Comparison of ENCODE assay signal across 26 mouse cellular contexts in the genomic region with DNA sequence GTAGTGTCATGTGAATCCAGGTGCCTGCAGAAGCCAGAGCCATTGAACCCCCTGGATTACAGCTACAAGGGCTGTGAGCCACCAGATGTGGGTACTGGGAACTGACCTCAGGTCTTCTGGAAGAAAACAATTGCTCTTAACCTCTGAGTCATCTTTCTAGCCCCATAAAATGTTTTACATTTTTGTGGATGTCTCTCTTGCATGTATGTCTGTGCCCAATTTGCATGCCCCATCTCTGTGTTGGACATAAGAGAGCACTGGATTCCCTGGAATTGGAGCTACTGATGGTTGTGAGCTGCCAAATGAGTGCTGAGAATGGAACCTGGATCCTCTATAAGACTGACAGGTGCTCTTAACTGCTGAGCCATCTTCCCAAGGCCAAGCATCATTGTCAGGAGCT. TPM values are rescaled to one million over a fixed set of nuclear protein-coding genes. Genes with fewer than 3 reads are reported as not detected.
DNase-seq lines count a peak whose midpoint lies in the region; ATAC-seq and TF ChIP-seq lines count a peak whose summit lies in the region.
"Had no signal": no experiment of that assay in that cellular context is flagged by ENCODE, and none has a peak within 500 bp of the region (broad histone marks: within the 10 kb centered on the region; RNA-seq: fewer than 3 reads in every experiment).

No protein-coding gene starts in this region.

- H3K4me1 ChIP-seq in lung, embryonic 14.5 days (ENCODE audit: insufficient read depth), result peaks cover 11% of the 10 kb centered on the region
- H3K4me1 ChIP-seq in stomach, embryonic 16.5 days (ENCODE audit: control insufficient read depth, insufficient read depth, low read length), result peaks cover 29% of the 10 kb centered on the region
- H3K4me1 ChIP-seq: forebrain, embryonic 13.5 days; hindbrain, embryonic 15.5 days had no signal

- H3K36me3 ChIP-seq in lung, embryonic 14.5 days (ENCODE audit: insufficient read depth), result no peaks in the 10 kb centered on the region
- no peaks in the 10 kb centered on the region for H3K36me3 ChIP-seq in stomach, embryonic 16.5 days (ENCODE audit: control insufficient read depth, insufficient read depth, low read length)
- H3K36me3 ChIP-seq: embryonic facial prominence, embryonic 10.5 days; embryonic facial prominence, embryonic 13.5 days; forebrain, embryonic 10.5 days; G1E; hindbrain, embryonic 12.5 days; hindbrain, embryonic 15.5 days had no signal

- no peak for ATAC-seq in lung, embryonic 14.5 days (ENCODE audit: insufficient read depth)
- ATAC-seq in stomach, embryonic 16.5 days (ENCODE audit: insufficient read depth, low FRiP score), result no peak
- ATAC-seq: forebrain, embryonic 13.5 days; forebrain, embryonic 16.5 days; Patski had no signal

- no peak for TF ChIP-seq CTCF in lung, embryonic 14.5 days (IDR thresholded peaks at IDR 0.05; ENCODE audit: low read depth)

- H3K4me2 ChIP-seq in lung, embryonic 14.5 days, result no peak overlapping the region
- no peak overlapping the region for H3K4me2 ChIP-seq in stomach, embryonic 16.5 days (ENCODE audit: low read depth, low read length)
- H3K4me2 ChIP-seq: embryonic facial prominence, embryonic 13.5 days; forebrain, embryonic 13.5 days; heart, embryonic 11.5 days; hindbrain, embryonic 12.5 days; hindbrain, embryonic 15.5 days had no signal

- no peaks in the 10 kb centered on the region for H3K27me3 ChIP-seq in lung, embryonic 14.5 days (ENCODE audit: insufficient read depth, low read length)
- H3K27me3 ChIP-seq in stomach, embryonic 16.5 days (ENCODE audit: control insufficient read depth, insufficient read depth, low read length), result no peaks in the 10 kb centered on the region
- H3K27me3 ChIP-seq: embryonic facial prominence, embryonic 13.5 days; forebrain, embryonic 13.5 days; hindbrain, embryonic 12.5 days; hindbrain, embryonic 15.5 days; Patski had no signal

- H3K27ac ChIP-seq in lung, embryonic 14.5 days (ENCODE audit: low read depth), result peak overlapping the region; percentile 59; the same call in 1 of the 2 replicates
- H3K27ac ChIP-seq in stomach, embryonic 16.5 days (ENCODE audit: low read length), result peak overlapping the region; percentile 85; the same call in 1 of the 2 replicates
- H3K27ac ChIP-seq: embryonic facial prominence, embryonic 10.5 days; embryonic facial prominence, embryonic 13.5 days; forebrain, embryonic 10.5 days; forebrain, embryonic 13.5 days; hindbrain, embryonic 12.5 days; hindbrain, embryonic 15.5 days had no signal

- H3K9me3 ChIP-seq in lung, embryonic 14.5 days (ENCODE audit: low read depth, low read length), result no peaks in the 10 kb centered on the region
- H3K9me3 ChIP-seq in stomach, embryonic 16.5 days (replicated peaks; ENCODE audit: control insufficient read depth, low read length), result no peaks in the 10 kb centered on the region
- H3K9me3 ChIP-seq: embryonic facial prominence, embryonic 10.5 days; embryonic facial prominence, embryonic 13.5 days; forebrain, embryonic 10.5 days; forebrain, embryonic 13.5 days; G1E; hindbrain, embryonic 12.5 days; hindbrain, embryonic 15.5 days had no signal

- DNase-seq in lung, embryonic 14.5 days, result no peak
- DNase-seq in lung, postnatal 14 days, result no peak
- DNase-seq in 3134 (ENCODE audit: extremely low read depth, insufficient read length, low spot score), result peak; percentile 52
- DNase-seq in 3T3-L1 (ENCODE audit: low read depth, low spot score), result peak; percentile 71
- no peak for DNase-seq in cerebellum, postnatal 14 days
- DNase-seq: adrenal gland, postnatal 10 days; adrenal gland, postnatal 36 days; B cell, adult 2 months; cerebellum, adult 11 months; cerebellum, adult 2 months; cerebellum, adult 9-11 months; cerebellum, postnatal 36 days; embryo, embryonic 11 days; gastrocnemius, postnatal 10 days; heart, adult 11 months had no signal

- no peak overlapping the region for H3K4me3 ChIP-seq in lung, embryonic 14.5 days (ENCODE audit: low read depth, low read length)
- H3K4me3 ChIP-seq in stomach, embryonic 16.5 days (replicated peaks; ENCODE audit: low read length), result no peak overlapping the region
- H3K4me3 ChIP-seq: embryonic facial prominence, embryonic 10.5 days; embryonic facial prominence, embryonic 13.5 days; forebrain, embryonic 10.5 days; forebrain, embryonic 13.5 days; hindbrain, embryonic 12.5 days; hindbrain, embryonic 15.5 days had no signal

- H3K9ac ChIP-seq in lung, embryonic 14.5 days, result no peak overlapping the region
- no peak overlapping the region for H3K9ac ChIP-seq in stomach, embryonic 16.5 days (ENCODE audit: low read length)
- H3K9ac ChIP-seq: embryonic facial prominence, embryonic 13.5 days; forebrain, embryonic 13.5 days; hindbrain, embryonic 12.5 days; hindbrain, embryonic 15.5 days had no signal

RNA-seq across cellular contexts. Expression of a gene that starts 36.8 kb away (rescaled TPM):
- polyA plus RNA-seq in lung, embryonic 14.5 days (2014; fragmentation: Nextera tagmentation; extraction: Ambion mirVana), result 40.3 and 49.4 TPM in 2 replicates
- 21.1 and 26.3 TPM in 2 replicates for polyA plus RNA-seq in stomach, embryonic 16.5 days (2015; fragmentation: Nextera tagmentation; extraction: Ambion mirVana)
- polyA plus RNA-seq: G1E had no signal

Comparison
In these comparisons a context has a peak if more than half of its experiments do, and no peak if none do; other contexts are left out.
1. DNase-seq: peak in 3134 (single experiment) and 3T3-L1 (single experiment); none in lung, embryonic 14.5 days (single experiment), lung, postnatal 14 days (single experiment) and cerebellum, postnatal 14 days (0 of 2).